Mouse (Mus musculus) v-Abl transformed pro-B cells (cell line): Measurements from ENCODE around the gene Ppp2r2c.

ENCODE experiments used
- in situ Hi-C, 2 experiments: fragments of 400-800 bp; cut with MboI; formaldehyde crosslinking; loops; one replicate each; pipeline ENCODE4 v1.15.1; 2025; ENCODE audit not compliant: unreplicated experiment in 2 of 2

The Ppp2r2c gene

DNA sequence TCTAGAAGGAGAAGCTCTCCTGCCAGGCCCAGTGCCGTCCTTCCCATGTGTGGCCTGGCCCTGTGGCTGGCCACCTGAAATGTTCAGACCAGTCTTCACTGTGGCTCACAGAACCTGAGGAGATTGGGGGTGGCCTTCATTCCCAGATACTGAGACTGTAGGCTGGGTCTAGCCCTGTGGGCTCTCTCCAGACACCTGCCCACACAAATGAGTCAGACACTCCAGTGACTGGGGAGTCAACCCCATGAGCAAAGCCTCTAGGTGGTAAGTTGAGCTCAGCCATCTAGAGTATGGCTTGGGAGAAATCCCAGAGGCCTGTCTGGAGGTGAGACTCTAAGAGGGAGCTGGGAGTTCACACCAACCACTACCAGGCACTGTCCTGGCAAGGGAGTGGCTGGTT is 53.6 kb downstream of the Ppp2r2c start:
- in situ Hi-C loops: no loop called here

DNA sequence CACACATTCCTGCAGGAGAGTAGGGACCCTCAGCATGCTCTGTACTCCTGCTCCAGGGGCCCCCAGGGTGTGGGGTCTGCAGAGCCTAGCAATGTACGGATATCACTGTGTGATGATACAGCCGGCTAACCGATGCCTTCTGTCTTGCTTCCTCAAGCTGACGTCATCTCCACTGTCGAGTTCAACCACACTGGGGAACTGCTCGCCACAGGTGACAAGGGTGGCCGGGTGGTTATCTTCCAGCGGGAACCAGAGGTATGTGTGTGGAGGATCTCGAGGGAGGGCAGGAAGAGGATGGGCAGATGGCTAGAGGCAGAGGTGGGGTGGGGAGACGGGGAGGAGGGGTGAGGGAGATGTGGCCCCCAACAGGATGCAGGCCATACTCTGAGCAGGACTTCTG is 54.5 kb downstream of the Ppp2r2c start:
- in situ Hi-C loops: no loop called here

DNA sequence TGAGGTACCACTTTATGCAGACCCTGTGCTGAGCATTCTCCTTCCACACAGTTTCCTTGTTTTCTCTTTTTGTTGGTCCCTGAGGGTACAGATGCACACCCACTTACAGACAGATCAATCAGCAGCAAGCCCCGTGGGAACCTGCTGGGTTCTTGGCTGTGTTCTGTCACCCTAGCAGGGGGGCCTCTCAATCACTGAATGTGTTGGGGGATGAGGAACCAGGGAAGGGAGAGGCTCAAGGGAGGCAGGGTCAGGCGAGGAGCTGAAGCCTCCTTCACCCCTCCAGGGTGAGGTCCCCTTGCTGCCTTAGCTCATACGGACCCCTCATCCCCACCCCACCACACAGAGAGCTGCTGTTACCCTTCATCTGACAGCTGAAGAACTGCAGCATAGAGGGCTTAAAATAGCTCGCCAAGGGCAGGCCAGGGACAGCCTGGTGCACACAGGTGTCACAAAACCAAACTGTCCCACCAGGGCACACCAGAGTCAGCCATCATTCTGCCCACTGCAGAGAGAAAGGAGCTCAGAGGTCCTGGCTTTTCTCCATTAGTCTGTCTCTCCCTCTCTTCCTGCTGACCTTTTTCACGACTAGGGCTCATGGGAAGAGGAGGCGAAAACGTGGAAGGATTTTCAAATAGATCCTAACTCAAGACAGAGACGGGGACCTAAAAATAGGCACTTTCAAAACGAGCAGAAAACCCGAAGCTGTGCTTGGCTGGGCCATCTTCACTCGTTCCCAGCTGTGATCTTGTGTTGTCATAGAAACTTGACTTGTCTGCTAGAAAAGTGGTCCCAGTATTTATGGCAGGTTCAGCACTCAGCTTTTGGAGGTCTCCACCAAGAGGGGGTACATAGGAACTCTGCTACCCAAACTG is 55.8 kb downstream of the Ppp2r2c start:
- in situ Hi-C loops: no loop called here

DNA sequence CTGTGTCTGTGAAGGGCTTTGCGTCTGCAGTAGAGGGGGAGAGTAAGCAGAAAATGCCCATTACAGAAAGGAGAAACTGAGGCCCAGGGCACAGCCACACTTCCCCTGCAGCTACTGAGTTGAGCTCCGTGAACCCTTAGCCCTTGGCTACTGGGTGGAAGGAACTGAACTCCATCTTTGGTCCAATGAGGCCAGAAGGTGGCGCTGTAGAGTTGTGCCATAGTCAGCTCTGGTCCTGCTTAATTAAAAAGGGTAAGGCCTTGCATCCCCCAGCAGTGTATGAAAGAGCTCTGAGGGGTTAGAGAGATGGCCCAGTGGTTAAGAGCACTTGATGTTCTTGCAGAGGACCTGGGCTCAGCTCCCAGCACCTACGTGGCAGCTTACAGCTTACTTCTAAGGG is 60.4 kb downstream of the Ppp2r2c start:
- in situ Hi-C loops: loop anchor here in 1 of 2 experiments (25.0 kb wide), 1 partner anchor 1159 kb away; no protein-coding TSS in a partner anchor

DNA sequence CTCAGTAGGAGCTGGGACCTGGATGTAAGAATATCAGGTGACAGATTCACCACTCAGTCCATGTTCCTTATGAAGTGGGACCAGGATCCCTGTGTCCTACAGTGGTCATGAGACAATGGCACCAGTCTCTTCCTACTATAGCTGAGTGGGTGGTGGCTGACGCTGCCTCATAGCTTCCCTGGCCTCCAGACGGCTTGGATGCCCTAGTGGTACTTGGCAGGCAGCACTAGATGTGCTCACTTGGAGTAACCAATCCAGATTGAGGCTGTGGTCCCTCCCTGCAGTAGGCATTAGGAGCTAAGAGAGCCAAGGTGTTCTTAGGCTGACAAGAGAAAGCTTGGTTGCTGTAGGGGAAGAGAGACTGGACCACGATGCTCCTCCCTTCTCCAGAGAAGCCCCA is 61.1 kb downstream of the Ppp2r2c start:
- in situ Hi-C loops: loop anchor here in 1 of 2 experiments (25.0 kb wide), 1 partner anchor 1158 kb away; no protein-coding TSS in a partner anchor

DNA sequence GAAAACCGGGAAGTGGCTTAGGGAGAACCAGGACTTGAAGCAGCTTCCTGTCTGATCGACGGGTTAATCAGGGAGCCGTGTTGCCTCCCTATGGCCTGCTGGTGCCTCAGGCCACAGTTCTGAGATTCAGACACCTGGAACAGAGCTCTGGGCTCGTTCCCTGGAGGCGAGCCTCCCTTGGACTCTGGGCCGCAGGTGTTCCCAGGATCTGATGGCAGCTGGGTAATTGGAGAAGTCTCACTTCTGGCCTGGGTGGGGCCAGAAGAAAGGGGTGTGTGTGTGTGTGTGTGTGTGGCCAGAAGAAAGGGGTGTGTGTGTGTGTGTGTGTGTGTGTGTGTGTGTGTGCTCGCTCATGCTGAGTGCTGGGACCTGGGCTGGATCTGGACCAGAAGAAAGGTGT is 65.1 kb downstream of the Ppp2r2c start:
- in situ Hi-C loops: loop anchor here in 1 of 2 experiments (25.0 kb wide), 1 partner anchor 1154 kb away; no protein-coding TSS in a partner anchor

DNA sequence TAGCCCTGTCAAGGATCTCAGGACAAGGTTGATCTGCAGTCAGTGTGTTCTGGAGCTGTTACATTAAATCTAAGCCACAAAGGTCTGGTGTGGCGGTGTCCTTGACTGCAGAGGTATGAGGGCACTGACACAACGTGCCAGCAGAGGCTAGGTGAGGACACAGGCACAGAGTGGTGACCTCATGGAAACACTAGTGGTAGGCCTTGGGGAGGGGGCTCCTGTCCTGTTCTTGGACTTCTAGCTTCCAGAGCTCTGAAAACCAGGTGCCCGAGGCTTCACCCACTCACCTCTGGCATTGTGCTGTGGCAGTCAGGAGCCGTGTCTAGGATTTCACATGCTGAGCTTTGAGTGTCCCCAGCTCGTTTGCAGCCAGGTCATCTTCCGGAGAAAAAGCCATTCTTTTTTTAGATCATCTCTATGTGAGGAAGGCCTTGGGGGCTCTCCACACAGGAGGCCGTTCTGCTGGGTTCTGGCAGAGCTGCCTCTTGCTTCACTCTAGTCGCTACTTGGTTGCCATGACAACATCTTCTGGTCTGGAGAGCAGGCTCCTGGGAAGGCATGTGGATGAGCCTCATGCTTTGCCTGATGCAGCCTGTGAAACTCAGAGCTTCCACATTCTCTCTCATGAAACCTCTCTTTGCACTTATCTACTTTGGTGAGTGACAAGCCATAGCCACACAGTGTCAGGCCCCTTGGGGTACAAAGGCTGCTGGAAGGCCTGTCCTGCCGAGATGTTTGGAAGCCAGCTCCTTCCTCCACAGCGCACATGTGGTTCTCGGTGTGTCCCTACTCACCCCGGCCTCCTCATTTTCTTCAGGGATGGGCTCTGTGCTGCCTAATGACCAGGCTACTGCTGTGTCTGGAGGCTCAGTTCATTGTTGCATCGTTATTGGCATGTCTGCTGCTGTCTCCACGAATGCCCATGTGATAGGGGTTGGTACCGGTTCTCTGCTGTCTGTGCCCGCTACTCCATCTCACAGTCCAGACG is 67.5 kb downstream of the Ppp2r2c start:
- in situ Hi-C loops: loop anchor here in 1 of 2 experiments (25.0 kb wide), 1 partner anchor 1152 kb away; no protein-coding TSS in a partner anchor

DNA sequence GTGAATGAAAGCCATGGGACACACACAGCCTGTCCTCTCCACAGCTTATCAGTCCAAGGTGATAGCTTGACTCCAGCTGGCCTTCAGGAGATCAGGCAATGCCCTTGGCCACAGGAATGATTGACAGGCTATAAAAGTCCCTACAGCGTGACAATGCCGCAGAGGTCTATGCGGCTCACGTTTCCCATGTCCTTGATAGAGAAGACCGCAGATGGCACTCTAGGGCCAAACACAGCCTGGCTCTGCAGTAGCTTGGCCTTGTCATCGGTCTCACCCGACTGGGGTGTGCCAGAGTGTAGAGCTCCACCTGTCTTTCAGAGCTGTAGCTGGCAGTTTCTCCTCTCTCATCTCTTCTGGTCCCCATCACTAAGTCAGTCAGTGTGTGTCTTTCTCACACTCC is 68.2 kb downstream of the Ppp2r2c start:
- in situ Hi-C loops: loop anchor here in 1 of 2 experiments (25.0 kb wide), 1 partner anchor 1151 kb away; no protein-coding TSS in a partner anchor

DNA sequence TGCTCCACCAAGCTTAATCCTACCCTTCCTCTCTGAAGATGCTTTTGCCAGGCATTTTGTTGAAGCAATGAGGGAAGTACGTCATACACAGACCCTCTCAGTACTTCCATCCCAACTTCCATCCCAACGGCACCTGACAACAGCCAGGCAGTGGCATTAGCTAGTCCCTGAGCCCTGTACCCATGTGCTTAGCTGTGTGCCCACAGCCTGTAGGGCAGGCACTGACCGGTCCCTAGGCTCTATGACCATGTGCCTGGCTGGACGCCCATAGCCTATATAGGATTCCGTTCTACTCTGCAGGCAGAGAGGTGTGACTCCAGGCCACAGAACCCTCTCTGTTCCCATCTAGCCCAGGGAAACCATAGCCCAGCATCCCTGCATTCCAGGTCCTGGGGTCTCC is 69.7 kb downstream of the Ppp2r2c start:
- in situ Hi-C loops: loop anchor here in 1 of 2 experiments (25.0 kb wide), 1 partner anchor 1149 kb away; no protein-coding TSS in a partner anchor

DNA sequence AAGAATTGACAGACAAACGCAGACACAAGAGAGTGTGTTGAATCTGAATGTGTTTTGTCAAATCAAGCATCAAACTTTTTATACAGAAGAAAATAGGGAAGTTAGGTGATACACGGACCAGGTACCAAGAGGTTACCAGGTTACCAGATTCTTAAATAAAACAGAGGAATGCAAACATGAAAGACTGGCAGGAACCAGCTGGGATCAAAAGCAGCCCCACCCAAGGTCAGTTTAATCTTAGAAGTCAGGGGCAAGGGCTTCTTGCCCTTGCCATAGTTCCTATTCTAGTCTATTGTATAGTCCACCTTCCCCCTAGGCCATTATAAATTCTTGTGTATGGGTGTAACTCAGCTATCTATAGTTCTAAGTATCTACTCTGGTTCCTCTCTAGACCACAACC is 70.7 kb downstream of the Ppp2r2c start:
- in situ Hi-C loops: loop anchor here in 1 of 2 experiments (25.0 kb wide), 1 partner anchor 1148 kb away; no protein-coding TSS in a partner anchor

DNA sequence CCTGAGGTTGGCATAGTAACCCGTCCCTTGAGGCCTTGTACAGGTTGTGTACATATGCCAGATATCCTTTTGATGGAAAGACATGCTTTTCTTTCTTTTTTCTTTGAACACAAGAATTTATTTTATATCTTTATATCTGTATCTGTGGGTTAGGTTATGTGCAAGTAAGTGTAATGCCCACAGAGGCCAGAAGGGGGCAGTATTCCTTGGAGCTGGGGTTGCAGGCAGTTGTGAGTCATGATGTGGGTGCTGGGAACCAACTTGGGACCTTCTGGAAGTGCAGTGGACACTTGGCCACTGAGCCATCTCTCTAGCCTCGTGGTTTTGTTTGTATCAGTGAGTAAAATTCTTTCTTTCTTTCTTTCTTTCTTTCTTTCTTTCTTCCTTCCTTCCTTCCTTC is 74.1 kb downstream of the Ppp2r2c start:
- in situ Hi-C loops: loop anchor here (10.0 to 25.0 kb wide), 2 partner anchors 1145 to 1152 kb away; no protein-coding TSS in a partner anchor

DNA sequence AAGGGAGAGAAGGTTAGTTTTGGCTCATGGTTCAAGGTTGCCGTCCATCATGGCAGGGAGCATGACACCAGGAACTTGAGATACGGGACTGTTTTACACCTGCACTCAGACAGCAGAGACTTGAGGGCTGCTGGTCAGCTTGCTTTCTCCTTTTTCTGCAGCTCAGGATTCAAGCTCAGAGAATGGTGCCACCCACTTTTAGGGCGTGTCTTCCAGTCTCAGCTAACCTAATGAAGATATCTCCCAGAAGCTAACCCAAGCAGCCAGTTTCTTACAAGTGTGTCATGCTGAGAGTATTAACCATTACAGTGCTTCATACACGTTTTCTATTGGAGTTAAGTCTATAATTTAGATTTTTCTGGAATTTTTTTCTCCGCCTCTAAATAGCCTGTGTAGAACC is 76.2 kb downstream of the Ppp2r2c start:
- in situ Hi-C loops: loop anchor here (10.0 to 25.0 kb wide), 2 partner anchors 1143 to 1150 kb away; no protein-coding TSS in a partner anchor

DNA sequence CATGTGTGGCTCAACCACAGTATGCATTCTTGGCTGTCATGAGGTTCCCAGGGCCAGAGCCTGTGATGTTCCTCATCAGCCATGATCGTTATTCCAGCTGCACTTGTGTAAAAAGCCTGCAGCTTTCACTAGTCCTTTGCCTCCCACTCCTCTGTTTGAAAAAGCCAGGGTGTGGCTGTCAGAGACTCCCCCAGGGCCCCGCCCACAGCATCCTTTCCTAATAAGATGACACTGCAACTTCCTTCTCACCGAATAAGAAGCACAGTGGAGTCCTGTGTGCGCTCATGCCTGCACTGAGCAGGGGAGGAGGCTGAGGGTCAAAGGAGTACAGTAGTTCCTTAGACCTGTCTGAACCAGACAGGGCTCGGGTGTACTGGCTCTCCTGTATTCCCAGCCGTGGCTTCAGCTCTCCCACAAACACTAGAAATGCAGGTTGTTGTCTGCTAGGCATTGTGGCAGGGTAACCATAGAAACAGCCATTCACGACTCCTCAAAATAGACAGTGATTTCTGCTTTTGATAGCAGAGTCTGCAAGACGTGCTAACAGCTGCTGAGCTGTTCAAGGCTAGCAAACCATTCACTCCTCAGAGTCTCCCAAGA is 76.9 kb downstream of the Ppp2r2c start:
- in situ Hi-C loops: loop anchor here (5.0 to 25.0 kb wide), 6 partner anchors 202 to 1150 kb away; no protein-coding TSS in a partner anchor

DNA sequence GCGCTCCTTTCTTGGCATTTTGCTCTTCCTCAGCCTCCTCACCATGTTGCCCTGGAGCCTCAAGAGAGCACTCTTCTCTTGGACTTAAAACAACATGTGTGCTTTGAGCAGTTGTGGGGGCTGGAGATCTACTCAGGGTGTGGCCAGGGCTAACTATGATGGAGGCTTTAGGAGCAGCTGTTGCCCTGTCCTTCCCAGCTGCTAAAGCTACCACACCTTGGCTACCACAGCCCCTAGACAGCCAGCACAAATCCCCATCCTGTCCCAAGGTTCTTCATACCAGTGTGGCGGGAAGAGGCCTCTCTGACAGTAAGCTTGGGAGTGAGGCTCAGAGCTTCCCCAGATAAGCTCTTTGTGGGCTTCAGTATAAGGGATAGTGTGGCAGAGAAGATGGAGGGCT is 77.4 kb downstream of the Ppp2r2c start:
- in situ Hi-C loops: loop anchor here (5.0 to 25.0 kb wide), 6 partner anchors 202 to 1149 kb away; no protein-coding TSS in a partner anchor

DNA sequence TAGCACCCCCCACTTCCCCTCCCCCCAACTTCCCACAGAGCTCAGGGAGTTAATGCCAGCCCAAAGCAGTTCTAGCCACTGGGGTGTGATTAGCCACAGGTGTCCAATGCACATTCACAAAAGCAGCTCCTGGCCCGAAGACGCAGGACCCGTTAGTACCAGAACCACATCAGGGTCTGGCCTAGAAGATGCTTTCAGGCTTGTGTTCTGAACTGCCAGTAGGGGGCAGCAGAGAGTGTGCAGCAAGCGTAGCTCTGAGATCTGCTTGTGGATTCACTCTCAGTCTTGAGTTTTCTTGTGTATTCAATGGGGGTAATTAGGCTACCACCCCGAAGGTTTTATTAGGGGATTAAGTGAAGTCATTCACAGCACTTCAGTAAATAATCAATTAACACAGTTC is 78.1 kb downstream of the Ppp2r2c start:
- in situ Hi-C loops: loop anchor here (5.0 to 25.0 kb wide), 6 partner anchors 201 to 1148 kb away; no protein-coding TSS in a partner anchor

DNA sequence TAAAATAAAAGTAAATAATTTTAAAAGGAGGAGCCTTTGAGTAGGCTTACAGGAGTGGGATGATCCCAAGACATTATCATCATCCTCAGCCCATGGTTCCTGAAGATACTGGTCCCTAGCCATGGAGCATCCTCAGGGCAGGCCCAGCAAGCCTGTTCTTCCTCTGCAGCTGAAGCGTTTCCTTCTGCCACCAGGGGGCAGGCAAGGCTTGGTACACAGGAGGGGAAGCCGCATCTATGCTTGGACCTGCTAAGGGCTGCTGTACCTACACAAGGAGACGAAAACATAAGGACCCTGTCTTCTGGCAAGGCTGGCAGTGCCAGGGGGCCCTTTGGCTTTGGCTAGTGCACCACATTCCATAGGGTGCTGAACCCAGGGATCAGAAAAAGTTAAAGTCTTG is 80.5 kb downstream of the Ppp2r2c start:
- in situ Hi-C loops: loop anchor here (5.0 to 25.0 kb wide), 6 partner anchors 198 to 1146 kb away; no protein-coding TSS in a partner anchor

DNA sequence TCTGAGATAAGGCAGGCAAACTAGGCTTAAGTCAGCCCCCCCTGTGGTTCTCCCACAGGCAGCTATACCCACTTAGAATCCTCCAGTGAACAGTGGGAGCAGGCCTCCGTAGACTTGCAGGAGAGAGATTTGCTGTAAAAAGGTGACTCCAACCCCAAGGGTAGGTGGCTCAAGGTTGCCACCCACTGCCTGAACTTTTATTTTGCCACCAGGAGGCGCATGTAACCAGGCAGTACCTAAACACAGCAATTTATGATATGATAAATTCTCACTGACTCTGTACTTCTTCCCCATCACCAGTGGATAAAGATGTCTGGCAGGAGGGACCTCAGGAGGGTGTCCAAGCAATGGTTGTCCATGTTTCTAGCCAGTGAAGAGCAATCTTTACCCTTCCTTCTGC is 82.6 kb downstream of the Ppp2r2c start:
- in situ Hi-C loops: loop anchor here in 1 of 2 experiments (5.0 to 25.0 kb wide), 2 partner anchors 196 to 1261 kb away; partner anchors contain the start of genes Lyar and Zbtb49

DNA sequence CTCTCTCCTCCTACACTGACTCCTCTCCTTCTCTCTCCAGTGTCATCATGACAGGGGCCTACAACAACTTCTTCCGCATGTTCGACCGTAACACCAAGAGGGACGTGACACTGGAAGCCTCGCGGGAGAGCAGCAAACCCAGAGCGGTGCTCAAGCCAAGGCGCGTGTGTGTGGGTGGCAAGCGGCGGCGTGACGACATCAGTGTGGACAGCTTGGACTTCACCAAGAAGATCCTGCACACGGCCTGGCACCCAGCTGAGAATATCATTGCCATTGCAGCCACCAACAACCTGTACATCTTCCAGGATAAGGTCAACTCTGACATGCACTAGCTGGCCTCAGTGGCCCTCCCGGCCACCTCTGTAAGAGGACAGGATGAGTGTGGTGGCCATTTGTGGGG is 84.0 kb downstream of the Ppp2r2c start:
- in situ Hi-C loops: loop anchor here in 1 of 2 experiments (5.0 to 25.0 kb wide), 2 partner anchors 195 to 1260 kb away; partner anchors contain the start of genes Lyar and Zbtb49

DNA sequence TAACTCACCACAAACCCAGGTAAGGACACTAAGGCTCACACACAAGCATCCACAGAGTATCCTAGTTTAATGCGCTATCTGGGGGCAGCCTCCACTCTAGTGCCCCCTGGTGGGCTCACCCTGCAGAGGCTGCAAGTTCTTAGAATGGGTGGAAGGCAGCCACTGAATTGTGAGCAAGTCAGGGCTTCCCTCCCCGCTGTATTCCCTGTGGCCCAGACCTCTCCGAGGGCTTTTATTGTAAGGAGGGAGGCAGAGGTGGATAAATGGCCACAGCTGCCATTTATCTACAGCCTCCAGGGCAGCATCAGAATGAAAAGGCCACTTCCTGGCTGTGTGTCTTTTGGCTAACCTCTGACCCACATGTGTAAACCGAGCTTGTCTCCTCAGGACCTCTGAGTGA is 87.1 kb downstream of the Ppp2r2c start:
- in situ Hi-C loops: loop anchor here (5.0 to 25.0 kb wide), 3 partner anchors 42 to 1257 kb away; partner anchors contain the start of genes Lyar (in 1 of the 2) and Zbtb49 (in 1 of the 2)
